Mouse (Mus musculus): ENCODE results near the gene Bex4. TPM values are rescaled to one million over a fixed set of nuclear protein-coding genes. Genes with fewer than 3 reads are reported as not detected.
"Not testable (repeated sequence)": the region's sequence is repeated elsewhere in the genome, so short reads cannot be mapped to it uniquely, and the experiment has no call there.

Bex4 gene
- polyA plus RNA-seq, 1 experiment from 2014 or later, result 211 TPM

- not testable (repeated sequence) for H3K27me3 ChIP-seq (replicated peaks); H3K36me3 ChIP-seq; H3K9me3 ChIP-seq (replicated peaks)
- peak overlapping the region; percentile 65 for H3K4me3 ChIP-seq
- ATAC-seq, result peak; percentile 31; the same call in 1 of the 2 replicates
- peak overlapping the region; percentile 55 for H3K4me2 ChIP-seq
- WGBS (ENCODE audit: insufficient replicate concordance), result 25% methylated on average over 5 of the region's 5 CpGs
- H3K9ac ChIP-seq, result peak overlapping the region; percentile 75
- H3K4me1 ChIP-seq, result peaks cover 32% of the 10 kb centered on the region
- H3K27ac ChIP-seq, result peak overlapping the region; percentile 65; the same call in 1 of the 2 replicates
Observed at GRCm38 (mm10) chrX:136139640-136140004, 826 bp downstream of the Bex4 start.

- no peak overlapping the region for H3K9ac ChIP-seq
- no peaks in the 10 kb centered on the region for H3K9me3 ChIP-seq (replicated peaks)
- H3K27ac ChIP-seq, result no peak overlapping the region
- H3K4me2 ChIP-seq, result peak overlapping the region; percentile 45; the same call in 1 of the 2 replicates
- H3K27me3 ChIP-seq (replicated peaks), result no peaks in the 10 kb centered on the region
- WGBS (ENCODE audit: insufficient replicate concordance), result 63% methylated on average over 5 of the region's 5 CpGs
- peaks cover 8% of the 10 kb centered on the region for H3K36me3 ChIP-seq
- peaks cover 20% of the 10 kb centered on the region for H3K4me1 ChIP-seq
- no peak overlapping the region for H3K4me3 ChIP-seq
- ATAC-seq, result no peak
Observed at GRCm38 (mm10) chrX:136141385-136141784, 2.6 kb downstream of the Bex4 start.

GRCm38 (mm10) chrX:136143711-136144110, 4.9 kb downstream of the Bex4 start:
- WGBS (ENCODE audit: insufficient replicate concordance), result 73% methylated on average over 2 of the region's 2 CpGs
- Histone ChIP-seq H3K9ac (no peak overlapping the region), H3K27me3 (replicated peaks) (no peaks in the 10 kb centered on the region), H3K4me1 (peaks cover 8% of the 10 kb centered on the region; the same call in 1 of the 2 replicates), H3K9me3 (replicated peaks) (no peaks in the 10 kb centered on the region), H3K4me3 (no peak overlapping the region), H3K27ac (no peak overlapping the region), H3K36me3 (peaks cover 8% of the 10 kb centered on the region), H3K4me2 (no peak overlapping the region)
- no peak for ATAC-seq

GRCm38 (mm10) chrX:136144195-136144594, 5.4 kb downstream of the Bex4 start:
- Histone ChIP-seq H3K9me3 (replicated peaks) (no peaks in the 10 kb centered on the region), H3K27me3 (replicated peaks) (no peaks in the 10 kb centered on the region), H3K36me3 (peaks cover 8% of the 10 kb centered on the region), H3K4me1 (peaks cover 8% of the 10 kb centered on the region; the same call in 1 of the 2 replicates), H3K4me3 (no peak overlapping the region), H3K27ac (no peak overlapping the region), H3K9ac (no peak overlapping the region), H3K4me2 (no peak overlapping the region)
- no peak for ATAC-seq
- 56% methylated on average over 7 of the region's 7 CpGs for WGBS (ENCODE audit: insufficient replicate concordance)

GRCm38 (mm10) chrX:136170625-136171024, 31.8 kb downstream of the Bex4 start:
- Histone ChIP-seq H3K9me3 (replicated peaks) (no peaks in the 10 kb centered on the region), H3K27ac (peak overlapping the region; percentile 85), H3K27me3 (replicated peaks) (no peaks in the 10 kb centered on the region), H3K4me1 (0 out of 2 replicates have a peak, but pooled peaks cover 3% of the 10 kb centered on the region), H3K9ac (peak overlapping the region; percentile 77), H3K4me3 (peak overlapping the region; percentile 69), H3K36me3 (peaks cover 7% of the 10 kb centered on the region), H3K4me2 (peak overlapping the region; percentile 71)
- ATAC-seq, result peak; percentile 83
- WGBS (ENCODE audit: insufficient replicate concordance), result 32% methylated on average over 10 of the region's 10 CpGs

- Histone ChIP-seq H3K4me3 (peak overlapping the region; percentile 69), H3K9ac (peak overlapping the region; percentile 77), H3K27me3 (replicated peaks) (no peaks in the 10 kb centered on the region), H3K36me3 (peaks cover 7% of the 10 kb centered on the region), H3K27ac (peak overlapping the region; percentile 85), H3K4me2 (peak overlapping the region; percentile 71), H3K9me3 (replicated peaks) (no peaks in the 10 kb centered on the region), H3K4me1 (0 out of 2 replicates have a peak, but pooled peaks cover 3% of the 10 kb centered on the region)
- 11% methylated on average over 23 of the region's 24 CpGs for WGBS (ENCODE audit: insufficient replicate concordance)
- peak; percentile 69 for ATAC-seq
Observed at GRCm38 (mm10) chrX:136171189-136172117, 32.7 kb downstream of the Bex4 start.

GRCm38 (mm10) chrX:136172118-136172551, 33.3 kb downstream of the Bex4 start, which contains the start of gene Tceal8:
Gene Tceal8, minus strand, starts transcription at chrX:136172342.
- Histone ChIP-seq H3K4me1 (0 out of 2 replicates have a peak, but pooled peaks cover 3% of the 10 kb centered on the region), H3K4me3 (peak within 1 kb of the TSS; percentile 69), H3K27me3 (replicated peaks) (no peaks in the 10 kb centered on the region), H3K36me3 (peaks cover 7% of the 10 kb centered on the region), H3K9me3 (replicated peaks) (no peaks in the 10 kb centered on the region), H3K27ac (peak within 1 kb of the TSS; percentile 85), H3K9ac (peak within 1 kb of the TSS; percentile 77), H3K4me2 (peak within 1 kb of the TSS; percentile 71)
- ATAC-seq, result peak; percentile 92
- WGBS (ENCODE audit: insufficient replicate concordance), result 14% methylated on average over 10 of the region's 10 CpGs

GRCm38 (mm10) chrX:136172786-136173185, 34.0 kb downstream of the Bex4 start:
- Histone ChIP-seq H3K27ac (0 out of 2 replicates have a peak overlapping the region, but pooled peaks have one; percentile 26), H3K27me3 (replicated peaks) (no peaks in the 10 kb centered on the region), H3K4me2 (peak overlapping the region; percentile 71), H3K9me3 (replicated peaks) (no peaks in the 10 kb centered on the region), H3K4me1 (0 out of 2 replicates have a peak, but pooled peaks cover 3% of the 10 kb centered on the region), H3K36me3 (peaks cover 7% of the 10 kb centered on the region), H3K4me3 (peak overlapping the region; percentile 69; the same call in 1 of the 2 replicates), H3K9ac (peak overlapping the region; percentile 45; the same call in 1 of the 2 replicates)
- no peak for ATAC-seq
- 27% methylated on average over 10 of the region's 10 CpGs for WGBS (ENCODE audit: insufficient replicate concordance)

- H3K36me3 ChIP-seq, result no peaks in the 10 kb centered on the region
- no peaks in the 10 kb centered on the region for H3K9me3 ChIP-seq (replicated peaks)
- no peak overlapping the region for H3K4me3 ChIP-seq
- H3K4me1 ChIP-seq, result no peaks in the 10 kb centered on the region
- H3K27ac ChIP-seq, result no peak overlapping the region
- H3K27me3 ChIP-seq (replicated peaks), result 0 out of 2 replicates have a peak, but pooled peaks cover 3% of the 10 kb centered on the region
- WGBS (ENCODE audit: insufficient replicate concordance), result 35% methylated on average over 9 of the region's 11 CpGs
- peak; percentile 30; the same call in 1 of the 2 replicates for ATAC-seq
- no peak overlapping the region for H3K4me2 ChIP-seq
- H3K9ac ChIP-seq, result no peak overlapping the region
Observed at GRCm38 (mm10) chrX:136180897-136181553, 42.2 kb downstream of the Bex4 start.

GRCm38 (mm10) chrX:136183107-136183506, 44.3 kb downstream of the Bex4 start:
- no peak overlapping the region for H3K4me3 ChIP-seq
- ATAC-seq, result no peak
- no peak overlapping the region for H3K4me2 ChIP-seq
- H3K27me3 ChIP-seq (replicated peaks), result 0 out of 2 replicates have a peak, but pooled peaks cover 3% of the 10 kb centered on the region
- no peaks in the 10 kb centered on the region for H3K9me3 ChIP-seq (replicated peaks)
- no peak overlapping the region for H3K27ac ChIP-seq
- H3K4me1 ChIP-seq, result no peaks in the 10 kb centered on the region
- WGBS (ENCODE audit: insufficient replicate concordance), result 75% methylated on average over 1 of the region's 1 CpGs
- H3K9ac ChIP-seq, result no peak overlapping the region
- H3K36me3 ChIP-seq, result no peaks in the 10 kb centered on the region
